Mouse (Mus musculus): ENCODE data around the gene Plcxd1.
"Not testable (repeated sequence)": the region's sequence is repeated elsewhere in the genome, so short reads cannot be mapped to it uniquely, and the experiment has no call there.

Plcxd1 gene

GRCm38 (mm10) chr5:110107581-110108304, 8.0 kb downstream of the Plcxd1 start, which contains the start of gene Gtpbp6:
Gtpbp6 (minus strand) TSS chr5:110108197.
- peak; percentile 99 for DNase-seq (ENCODE audit: low read depth)

- no peak for DNase-seq (ENCODE audit: low read depth)
Measured at GRCm38 (mm10) chr5:110108305-110108628, 8.5 kb downstream of the Plcxd1 start.

- DNase-seq (ENCODE audit: low read depth), result peak; percentile 96
Measured at GRCm38 (mm10) chr5:110109991-110110441, 10.2 kb downstream of the Plcxd1 start, which contains the start of gene Zfp605. Zfp605 (plus strand) TSS chr5:110110092.

GRCm38 (mm10) chr5:110122380-110122779, 22.6 kb downstream of the Plcxd1 start:
- DNase-seq (ENCODE audit: low read depth), result not testable (repeated sequence)

- DNase-seq (ENCODE audit: low read depth), result peak; percentile 99
Measured at GRCm38 (mm10) chr5:110135293-110136086, 35.7 kb downstream of the Plcxd1 start, which contains the start of gene Chfr. Chfr (plus strand) TSS chr5:110135842.

GRCm38 (mm10) chr5:110136087-110136464, 36.3 kb downstream of the Plcxd1 start:
- no peak for DNase-seq (ENCODE audit: low read depth)

GRCm38 (mm10) chr5:110137816-110138215, 38.0 kb downstream of the Plcxd1 start:
- no peak for DNase-seq (ENCODE audit: low read depth)

GRCm38 (mm10) chr5:110139325-110139724, 39.6 kb downstream of the Plcxd1 start:
- no peak for DNase-seq (ENCODE audit: low read depth)

GRCm38 (mm10) chr5:110140424-110140823, 40.7 kb downstream of the Plcxd1 start:
- DNase-seq (ENCODE audit: low read depth), result no peak

- DNase-seq (ENCODE audit: low read depth), result no peak
Measured at GRCm38 (mm10) chr5:110142309-110142708, 42.5 kb downstream of the Plcxd1 start.

GRCm38 (mm10) chr5:110143007-110143406, 43.2 kb downstream of the Plcxd1 start:
- peak; percentile 66 for DNase-seq (ENCODE audit: low read depth)
